10 mouse cellular contexts compared by ENCODE assay signal in the genomic region with DNA sequence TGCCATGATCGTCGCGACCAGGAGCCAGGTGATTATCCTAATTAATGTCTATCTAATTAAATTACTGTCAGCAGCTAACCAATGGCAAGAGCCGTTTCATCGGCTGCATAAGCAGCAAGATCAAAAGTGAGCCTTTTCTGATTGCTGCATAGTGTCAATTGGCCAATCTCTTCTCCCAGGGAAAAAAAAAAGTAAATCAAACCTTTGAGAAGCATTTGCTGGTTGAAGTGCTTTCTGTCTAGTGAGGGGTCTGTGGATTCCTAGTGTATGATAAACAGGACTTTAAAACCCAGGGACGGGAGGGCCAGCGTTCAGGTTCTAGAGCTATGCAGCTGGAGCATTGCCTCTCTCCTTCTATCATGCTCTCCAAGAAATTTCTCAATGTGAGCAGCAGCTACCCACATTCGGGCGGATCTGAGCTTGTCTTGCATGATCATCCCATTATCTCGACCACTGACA. TPM values are rescaled to one million over a fixed set of nuclear protein-coding genes. Genes with fewer than 3 reads are reported as not detected.
A peak's percentile ranks its signal among the peaks of the same experiment; 100 is the strongest.
DNase-seq lines count a peak whose midpoint lies in the region; ATAC-seq lines count a peak whose summit lies in the region.
"Had no signal": no experiment of that assay in that cellular context is flagged by ENCODE, and none has a peak within 500 bp of the region (broad histone marks: within the 10 kb centered on the region; RNA-seq: fewer than 3 reads in every experiment).

No protein-coding gene starts in this region.

- no peaks in the 10 kb centered on the region for H3K9me3 ChIP-seq in liver, embryonic 11.5 days (ENCODE audit: control insufficient read depth, low read length)

- H3K27me3 ChIP-seq in liver, embryonic 11.5 days (replicated peaks; ENCODE audit: control insufficient read depth, insufficient read depth, low read length) = peaks cover 76% of the 10 kb centered on the region

- DNase-seq in liver, embryonic 11.5 days (ENCODE audit: low spot score) = peak; percentile 37
- no peak for DNase-seq in liver
- peak; percentile 7 for DNase-seq in embryo, embryonic 9.5 days (ENCODE audit: extremely low spot score)
- DNase-seq in frontal cortex, adult 2 months (ENCODE audit: extremely low spot score in 1 of 2, low spot score in 1 of 2) = peak; percentile 58 to 79
- peak; percentile 67 for DNase-seq in retina, postnatal 1 day
- DNase-seq in adrenal gland, adult 2 months = no peak
- DNase-seq: gastrocnemius, postnatal 25 days had no signal

- peaks cover 6% of the 10 kb centered on the region; the same call in 1 of the 2 replicates for H3K4me1 ChIP-seq in liver, embryonic 11.5 days (replicated peaks; ENCODE audit: control insufficient read depth, insufficient read depth, low read length)

- 6% methylated on average over 10 of the region's 10 CpGs for WGBS in liver, embryonic 11.5 days

- H3K4me2 ChIP-seq in liver, embryonic 11.5 days = no peak overlapping the region

- no peaks in the 10 kb centered on the region for H3K36me3 ChIP-seq in liver, embryonic 11.5 days (ENCODE audit: control insufficient read depth, insufficient read depth, low read length)

- ATAC-seq in liver, embryonic 11.5 days (replicated peaks; ENCODE audit: low FRiP score) = no peak
- no peak for ATAC-seq in monocyte, adult 5-6 weeks (replicated peaks; ENCODE audit: insufficient number of reproducible peaks, low FRiP score, low TSS enrichment, poor library complexity, severe bottlenecking)

- H3K9ac ChIP-seq in liver, embryonic 11.5 days (ENCODE audit: low read depth, low read length) = no peak overlapping the region

- no peak overlapping the region for H3K4me3 ChIP-seq in liver, embryonic 11.5 days (ENCODE audit: low read depth, low read length)

- no peak overlapping the region for H3K27ac ChIP-seq in liver, embryonic 11.5 days (ENCODE audit: low read depth, low read length)

RNA-seq across cellular contexts. Expression of a gene that starts 1.7 kb away (rescaled TPM):
- polyA plus RNA-seq in liver, embryonic 11.5 days (2014; fragmentation: Nextera tagmentation; extraction: Ambion mirVana) = 0.17 and 0.26 TPM in 2 replicates
- polyA plus RNA-seq in frontal cortex, adult 2 months (2012; rRNA removed) = 47.3 and 53.1 TPM in 2 replicates
- total RNA-seq in adrenal gland, adult 2 months (2021) = not detected
- 0.02 and 0.15 TPM in 2 replicates for polyA plus RNA-seq in adrenal gland, adult 2 months (2012; rRNA removed)
- total RNA-seq in monocyte, adult 5-6 weeks (2017) = 0.19 TPM in 1 of 3 replicates, not detected in the others
- total RNA-seq: gastrocnemius, postnatal 25 days; MEL had no signal
- polyA plus RNA-seq: large intestine, adult 2 months had no signal

Comparison
In these comparisons a context has a peak if more than half of its experiments do, and no peak if none do; other contexts are left out.
1. DNase-seq: peak in liver, embryonic 11.5 days (single experiment), embryo, embryonic 9.5 days (single experiment), frontal cortex, adult 2 months (2 of 2) and retina, postnatal 1 day (single experiment); none in liver (single experiment) and adrenal gland, adult 2 months (single experiment).
2. RNA of a gene that starts 1.7 kb away (polyA plus RNA-seq): 47.3 to 53.1 TPM in frontal cortex, adult 2 months; 0.17 to 0.26 TPM in liver, embryonic 11.5 days and 0.02 to 0.15 TPM in adrenal gland, adult 2 months; every median in the first group is over 10 times any median in the second.